In the genomic region with DNA sequence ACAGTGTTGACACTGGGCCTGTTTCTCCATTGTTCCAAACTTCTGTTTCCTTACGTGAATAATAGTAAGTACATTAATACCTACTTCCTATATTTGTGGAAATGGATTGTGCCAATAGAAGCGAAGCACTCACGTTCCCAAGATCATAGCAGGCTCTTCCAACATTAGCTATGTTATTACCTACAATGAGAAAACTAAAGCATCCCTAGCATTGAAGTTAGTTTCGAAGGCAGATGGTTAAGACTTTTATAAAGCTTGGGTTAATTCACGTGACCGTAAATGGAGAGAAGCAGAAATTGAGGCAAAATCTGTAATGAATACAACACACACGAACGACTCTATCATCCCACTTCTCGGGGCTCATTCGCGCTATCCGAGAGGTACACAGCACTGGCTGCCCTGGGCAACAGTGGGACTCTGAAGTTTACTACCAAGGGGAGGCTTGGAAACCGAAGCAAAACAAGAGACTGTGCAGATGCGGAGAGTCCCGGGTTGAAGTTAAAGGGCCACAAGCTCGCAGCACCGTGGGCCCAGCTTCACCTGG, we compare ENCODE assay signal across 8 mouse cellular contexts. TPM values are rescaled to one million over a fixed set of nuclear protein-coding genes. Genes with fewer than 3 reads are reported as not detected.
DNase-seq lines count a peak whose midpoint lies in the region; ATAC-seq and TF ChIP-seq lines count a peak whose summit lies in the region.

No protein-coding gene starts in this region.

- no peaks in the 10 kb centered on the region for H3K9me3 ChIP-seq in hindbrain, embryonic 14.5 days (ENCODE audit: control insufficient read depth, low read length)

- TF ChIP-seq CTCF in layer of hippocampus, adult 2 months (conservative IDR thresholded peaks at IDR 0.05): no peak

- no peaks in the 10 kb centered on the region for H3K27me3 ChIP-seq in hindbrain, embryonic 14.5 days (ENCODE audit: control insufficient read depth, insufficient read depth, low read length)

- H3K4me1 ChIP-seq in hindbrain, embryonic 14.5 days (replicated peaks; ENCODE audit: control insufficient read depth, insufficient read depth, low read length): peaks cover 21% of the 10 kb centered on the region

- H3K36me3 ChIP-seq in hindbrain, embryonic 14.5 days (replicated peaks; ENCODE audit: control insufficient read depth, insufficient read depth): no peaks in the 10 kb centered on the region

- peak overlapping the region; percentile 96 for H3K4me3 ChIP-seq in layer of hippocampus, adult 2 months
- peak overlapping the region; percentile 86 for H3K4me3 ChIP-seq in hindbrain, embryonic 14.5 days (replicated peaks; ENCODE audit: low read length)

- H3K9ac ChIP-seq in hindbrain, embryonic 14.5 days: peak overlapping the region; percentile 97

- peak overlapping the region; percentile 85 for H3K4me2 ChIP-seq in hindbrain, embryonic 14.5 days (replicated peaks)

- no peak for DNase-seq in layer of hippocampus, adult 2 months (ENCODE audit: low spot score in 2 of 2)
- no peak for DNase-seq in layer of hippocampus, adult 8-10 months (ENCODE audit: low spot score in 2 of 2)
- no peak for DNase-seq in hindbrain, embryonic 14.5 days (ENCODE audit: low spot score)
- no peak for DNase-seq in adrenal gland, postnatal 14 days
- DNase-seq in gastrocnemius, adult 18-20 months (ENCODE audit: low spot score): no peak
- DNase-seq in T-cell, adult 2 months (ENCODE audit: low spot score): no peak

- peak; percentile 60 for ATAC-seq in common myeloid progenitor, adult 5-6 weeks (replicated peaks; ENCODE audit: low read depth, poor library complexity, severe bottlenecking)
- peak; percentile 59 for ATAC-seq in hindbrain, embryonic 14.5 days (ENCODE audit: low FRiP score)
- ATAC-seq in megakaryocyte-erythroid progenitor cell, adult 5-6 weeks (replicated peaks; ENCODE audit: low FRiP score, low TSS enrichment, poor library complexity, severe bottlenecking): peak; percentile 42

- peak overlapping the region; percentile 95 for H3K27ac ChIP-seq in layer of hippocampus, adult 2 months
- H3K27ac ChIP-seq in hindbrain, embryonic 14.5 days: peak overlapping the region; percentile 77

- 5% methylated on average over 17 of the region's 17 CpGs for WGBS in hindbrain, embryonic 14.5 days

RNA-seq across cellular contexts. Expression of a gene that starts 0.7 kb away (rescaled TPM):
- total RNA-seq in layer of hippocampus, adult 2 months (2021): 10 to 100 TPM; 44.7 to 48.4 TPM
- 10 to 100 TPM; 34.7 to 44.4 (median 41.5) TPM for total RNA-seq in layer of hippocampus, adult 8-10 months (2022)
- total RNA-seq in common myeloid progenitor, adult 5-6 weeks (2017): 126 and 156 TPM in 2 replicates
- polyA plus RNA-seq in hindbrain, embryonic 14.5 days (2014; fragmentation: Nextera tagmentation; extraction: Ambion mirVana): 144 and 164 TPM in 2 replicates
- 98.5 and 111 TPM in 2 replicates for total RNA-seq in megakaryocyte-erythroid progenitor cell, adult 5-6 weeks (2014; fragmentation: Nextera tagmentation)
- total RNA-seq in megakaryocyte-erythroid progenitor cell, adult 5-6 weeks (2017): 129 and 178 TPM in 2 replicates
- 78.7 TPM in 2 replicates for total RNA-seq in adrenal gland, postnatal 14 days (2021)
- 10 to 100 TPM; 57.3 to 61.7 TPM for total RNA-seq in gastrocnemius, adult 18-20 months (2021)
